Mouse (Mus musculus): Measurements from ENCODE around the gene Taar7f.
"Not testable (repeated sequence)": the region's sequence is repeated elsewhere in the genome, so short reads cannot be mapped to it uniquely, and the experiment has no call there.

Taar7f gene

DNA sequence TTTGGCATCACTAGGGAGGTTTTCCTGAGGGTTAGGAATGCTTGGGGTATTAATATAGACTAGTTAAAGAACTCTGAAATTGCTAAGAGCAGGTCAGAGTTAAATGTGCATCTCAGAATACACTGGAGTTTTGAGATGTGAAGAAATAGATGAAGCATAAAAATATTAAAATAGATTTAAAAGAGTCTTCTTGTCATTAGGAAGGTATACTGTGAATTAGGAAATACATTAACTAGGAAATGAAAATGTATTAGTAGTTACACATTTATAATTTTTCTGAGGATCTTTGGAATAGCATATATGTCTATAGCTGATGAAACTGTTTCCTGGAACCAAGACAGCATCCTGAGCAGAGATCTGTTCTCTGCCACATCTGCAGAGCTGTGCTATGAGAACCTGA, at the start of gene Taar7f:
Gene Taar7f (plus strand): TSS at position 301 of the 400 bp plus-strand sequence.
- DNase-seq: no peak

DNA sequence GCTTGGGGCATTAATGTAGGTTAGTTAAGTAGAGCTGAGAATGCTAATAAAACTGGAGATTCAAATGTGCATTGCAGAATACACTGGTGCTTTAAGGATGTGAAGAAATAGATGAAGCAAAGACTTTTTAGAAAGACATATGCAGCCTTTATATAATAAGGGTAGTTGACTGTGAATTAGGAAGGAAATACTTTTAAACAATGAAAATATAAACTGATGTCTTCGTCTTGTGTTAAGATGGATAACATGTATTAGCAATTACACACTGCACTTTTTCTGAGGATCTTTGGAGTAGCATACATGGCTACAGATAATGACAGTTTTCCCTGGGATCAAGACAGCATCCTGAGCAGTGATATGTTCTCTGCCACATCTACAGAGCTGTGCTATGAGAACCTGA, 49.7 kb upstream of the Taar7f start, which contains the start of gene Taar7b:
Gene Taar7b (plus strand): TSS at position 301 of the 400 bp plus-strand sequence.
- DNase-seq: no peak

DNA sequence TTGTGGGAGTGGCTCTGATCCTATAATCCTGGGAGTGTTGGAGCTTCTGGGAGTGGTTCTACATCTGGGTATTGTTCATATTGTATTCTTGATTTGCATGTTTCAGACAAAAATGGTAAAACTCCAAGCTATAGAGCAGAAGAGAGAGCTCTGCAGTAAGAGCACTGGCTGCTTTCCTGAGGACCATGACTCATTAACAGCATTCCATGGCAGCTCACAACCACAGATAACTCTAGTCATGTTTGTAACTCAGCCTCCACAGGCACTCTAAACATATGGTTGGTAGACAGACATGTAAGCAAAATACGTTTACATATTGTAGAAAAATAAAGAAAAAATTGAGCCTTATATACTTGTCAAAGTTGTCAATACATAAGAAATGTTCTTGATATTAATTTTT, 42.9 kb upstream of the Taar7f start:
- DNase-seq: no peak

DNA sequence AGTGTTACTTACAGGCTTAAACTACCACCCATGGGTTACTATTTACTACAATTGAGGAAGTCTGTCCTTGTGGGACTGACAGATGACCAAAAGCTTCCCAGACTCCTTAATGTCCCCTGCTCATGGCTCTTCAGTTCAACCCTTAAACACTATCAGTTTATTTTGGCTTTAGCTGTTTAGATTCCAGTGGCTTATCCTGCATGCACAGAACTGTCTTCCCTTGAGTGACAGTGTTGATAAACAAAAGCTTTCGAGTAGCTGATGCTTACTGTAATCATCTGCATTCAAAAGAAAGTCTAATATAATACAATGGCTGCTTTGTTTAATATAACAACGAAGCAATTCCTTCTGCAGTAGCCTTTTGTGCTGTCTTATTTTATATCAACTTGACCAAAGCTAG, 42.3 kb upstream of the Taar7f start:
- no peak for DNase-seq

DNA sequence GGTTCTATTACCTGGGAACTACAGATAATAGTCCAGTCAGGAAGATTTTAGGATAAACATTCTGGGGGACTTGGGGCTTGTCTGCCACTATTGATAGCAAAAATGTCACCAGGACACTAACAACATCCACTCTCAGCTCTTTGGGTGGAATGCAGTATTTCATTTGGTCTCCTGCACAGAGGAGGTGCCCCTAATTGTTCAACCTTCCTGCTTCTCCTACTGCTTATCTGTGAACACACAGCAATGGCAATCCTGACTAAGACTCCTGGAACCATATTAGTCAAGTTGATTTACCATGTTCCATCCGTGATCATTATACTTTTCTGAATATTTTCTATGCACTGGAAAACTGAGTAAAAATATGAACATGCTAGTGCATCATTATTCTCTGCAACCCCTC, 41.2 kb upstream of the Taar7f start:
- DNase-seq: no peak

DNA sequence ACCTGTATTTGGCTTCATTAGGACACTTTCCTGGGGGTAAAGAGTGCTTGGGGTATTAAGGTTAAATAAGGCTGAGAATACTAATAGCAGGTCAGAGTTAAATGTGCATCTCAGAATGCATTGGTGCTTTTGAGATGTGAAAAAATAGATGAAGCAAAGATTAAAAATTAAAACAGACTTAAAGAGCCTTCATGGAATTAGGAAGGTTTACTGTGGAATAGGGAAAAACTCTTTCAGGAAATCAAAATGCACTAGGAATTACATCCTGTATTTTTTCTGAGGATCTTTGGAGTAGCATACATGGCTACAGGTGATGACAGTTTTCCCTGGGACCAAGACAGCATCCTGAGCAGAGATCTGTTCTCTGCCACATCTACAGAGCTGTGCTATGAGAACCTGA, 22.4 kb upstream of the Taar7f start, which contains the start of gene Taar7d:
Gene Taar7d (plus strand): TSS at position 301 of the 400 bp plus-strand sequence.
- no peak for DNase-seq

DNA sequence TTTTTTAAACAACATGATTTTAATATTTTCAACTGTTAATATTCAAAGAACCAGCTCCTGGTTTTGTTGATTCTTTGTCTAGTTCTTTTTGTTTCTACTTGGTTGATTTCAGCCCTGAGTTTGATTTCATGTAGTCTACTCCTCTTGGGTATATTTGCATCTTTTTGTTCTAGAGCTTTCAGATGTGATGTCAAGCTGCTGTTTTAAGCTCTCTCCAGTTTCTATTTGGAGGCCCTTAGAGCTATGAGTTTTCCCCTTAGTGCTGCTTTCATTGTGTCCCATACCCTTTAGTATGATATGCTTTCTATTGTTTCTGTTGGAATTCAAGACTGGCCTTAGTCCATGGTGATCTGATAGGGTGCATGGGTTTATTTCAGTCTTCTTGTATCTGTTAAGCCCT, 18.0 kb upstream of the Taar7f start:
- no peak for DNase-seq

DNA sequence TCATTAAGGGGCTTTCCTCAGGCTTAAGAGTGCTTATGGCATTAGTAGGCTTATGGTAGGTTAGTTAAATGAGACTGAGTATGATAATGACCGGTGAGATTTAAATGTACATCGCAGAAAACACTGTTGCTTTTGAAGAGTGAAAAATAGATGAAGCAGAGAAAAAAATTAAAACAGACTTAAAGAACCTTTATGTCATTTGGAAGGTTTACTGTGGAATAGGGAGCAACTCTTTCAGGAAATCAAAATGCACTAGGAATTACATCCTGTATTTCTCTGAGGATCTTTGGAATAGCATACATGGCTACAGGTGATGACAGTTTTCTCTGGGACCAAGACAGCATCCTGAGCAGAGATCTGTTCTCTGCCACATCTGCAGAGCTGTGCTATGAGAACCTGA, 12.0 kb upstream of the Taar7f start, which contains the start of gene Taar7e:
Gene Taar7e (plus strand): TSS at position 301 of the 400 bp plus-strand sequence.
- no peak for DNase-seq

DNA sequence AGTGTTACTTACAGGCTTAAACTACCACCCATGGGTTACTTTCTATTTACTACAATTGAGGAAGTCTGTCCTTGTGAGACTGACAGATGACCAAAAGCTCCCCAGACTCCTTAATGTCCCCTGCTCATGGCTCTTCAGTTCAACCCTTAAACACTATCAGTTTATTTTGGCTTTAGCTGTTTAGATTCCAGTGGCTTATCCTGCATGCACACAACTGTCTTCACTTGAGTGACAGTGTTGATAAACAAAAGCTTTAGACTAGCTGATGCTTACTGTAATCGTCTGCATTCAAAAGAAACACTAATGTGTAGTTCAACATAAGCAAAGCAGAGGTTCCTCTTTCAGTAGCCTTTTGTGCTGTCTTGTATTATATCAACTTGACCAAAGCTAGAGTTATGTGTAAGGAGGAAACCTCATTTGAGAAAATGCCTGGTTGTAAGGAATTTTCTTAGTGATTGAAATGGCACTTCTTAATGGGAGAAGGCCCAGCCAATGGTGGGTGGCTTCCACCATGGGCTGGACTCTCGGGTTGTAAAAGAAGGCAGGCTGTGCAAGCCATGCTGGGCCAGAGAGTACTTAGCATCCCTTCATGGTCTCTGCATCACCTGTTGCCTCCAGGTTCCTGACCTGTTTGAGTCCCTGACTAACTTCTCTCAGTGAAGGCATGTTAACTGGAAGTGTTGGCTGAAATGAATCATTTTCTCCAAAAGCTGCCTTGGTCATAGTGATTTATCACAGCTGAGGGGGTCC, 9.0 kb upstream of the Taar7f start:
- DNase-seq: no peak

DNA sequence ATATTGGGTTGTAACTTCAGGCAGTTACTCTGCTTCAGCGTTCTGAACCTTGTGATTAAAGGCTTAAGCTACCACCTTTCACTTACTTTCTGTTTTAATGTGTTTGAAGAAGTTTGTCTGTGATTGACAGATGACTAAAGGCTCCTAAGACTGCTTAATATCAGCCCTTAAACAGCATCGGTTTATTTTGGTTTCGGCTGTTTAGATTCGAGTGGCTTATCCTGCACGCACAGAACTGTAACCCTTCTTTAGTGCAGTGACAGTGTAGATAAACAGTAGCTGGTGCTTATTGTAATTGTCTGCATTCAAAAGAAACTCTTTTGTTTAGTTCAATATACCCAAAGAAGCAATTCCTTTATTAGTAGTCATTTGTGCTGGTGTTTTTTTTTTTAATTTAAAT, 2.7 kb downstream of the Taar7f start:
- DNase-seq: no peak

DNA sequence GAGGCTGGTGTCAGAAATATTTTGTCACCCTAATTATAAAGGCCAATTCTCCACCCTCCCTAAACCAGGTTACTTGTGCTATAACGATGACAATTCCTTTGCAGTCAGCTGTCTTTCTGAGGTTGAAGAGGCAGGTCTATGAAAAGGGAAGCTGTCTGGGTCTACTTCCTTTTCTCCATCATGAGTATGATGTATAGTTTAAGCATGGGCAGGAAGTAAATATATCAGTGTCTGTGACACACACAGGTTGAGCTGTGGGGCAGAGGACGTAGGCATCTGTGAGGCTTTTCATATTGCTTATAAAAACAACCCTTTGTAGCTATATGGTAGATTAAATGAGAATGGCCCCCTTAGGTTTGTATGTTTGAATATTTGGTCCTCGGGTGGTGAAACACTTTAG, 9.7 kb downstream of the Taar7f start:
- DNase-seq: no peak

DNA sequence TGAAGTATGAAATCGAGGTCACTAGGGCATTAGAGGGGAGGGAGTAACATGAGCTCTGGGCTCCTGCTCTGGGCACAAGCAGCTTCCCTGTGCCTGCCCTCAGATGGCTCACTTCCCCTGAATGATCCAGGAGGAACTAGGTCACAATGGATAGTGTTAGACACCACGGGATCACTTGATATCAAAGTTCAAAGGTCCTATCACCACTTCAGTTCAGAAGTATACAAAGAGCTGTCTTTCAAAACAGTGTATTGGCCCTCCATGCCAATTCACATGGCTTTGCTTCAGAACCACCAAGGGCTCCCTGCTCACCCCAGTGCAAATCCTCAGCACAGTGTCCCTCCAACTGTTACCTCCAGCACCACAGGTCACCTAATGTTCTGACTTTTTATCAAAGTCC, 25.4 kb downstream of the Taar7f start:
- DNase-seq: not testable (repeated sequence)

DNA sequence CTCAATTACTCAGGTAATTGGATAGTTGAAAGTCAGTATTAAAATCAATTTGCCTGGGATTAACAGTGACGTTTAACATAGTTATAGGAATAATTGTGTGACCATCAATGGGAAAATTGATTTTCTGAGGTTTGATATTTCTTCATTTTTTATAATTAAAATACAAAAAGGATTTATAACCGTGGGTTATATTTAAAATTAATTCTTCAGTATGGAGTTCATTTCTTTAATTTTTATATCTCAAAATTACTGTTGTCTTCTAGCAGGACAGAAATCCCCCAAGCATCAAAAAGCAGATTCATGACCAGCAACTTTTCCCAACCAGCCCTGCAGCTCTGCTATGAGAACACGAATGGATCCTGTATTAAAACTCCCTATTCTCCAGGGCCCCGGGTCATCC, 26.9 kb downstream of the Taar7f start, which contains the start of gene Taar8a:
Gene Taar8a (plus strand): TSS at position 301 of the 400 bp plus-strand sequence.
- DNase-seq: not testable (repeated sequence)

DNA sequence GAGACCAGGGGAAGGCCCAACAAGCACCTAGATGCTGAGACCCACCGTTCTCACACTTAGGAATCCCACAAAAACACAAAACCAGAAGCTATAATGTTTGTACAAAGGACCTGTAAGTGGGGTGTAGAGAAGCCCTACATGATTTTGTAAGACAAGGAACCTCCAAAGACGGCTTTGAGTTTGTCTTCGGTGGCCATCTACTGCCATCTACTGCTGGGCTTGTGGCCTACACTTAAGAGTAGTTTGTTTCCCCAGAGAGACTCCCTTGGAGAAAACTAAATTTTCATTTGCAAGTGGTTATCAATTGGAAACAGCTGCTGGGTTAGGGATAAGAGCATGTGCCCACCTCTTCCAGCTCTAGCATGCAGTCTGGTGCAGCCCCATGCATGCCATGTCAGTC, 30.9 kb downstream of the Taar7f start:
- DNase-seq: no peak

DNA sequence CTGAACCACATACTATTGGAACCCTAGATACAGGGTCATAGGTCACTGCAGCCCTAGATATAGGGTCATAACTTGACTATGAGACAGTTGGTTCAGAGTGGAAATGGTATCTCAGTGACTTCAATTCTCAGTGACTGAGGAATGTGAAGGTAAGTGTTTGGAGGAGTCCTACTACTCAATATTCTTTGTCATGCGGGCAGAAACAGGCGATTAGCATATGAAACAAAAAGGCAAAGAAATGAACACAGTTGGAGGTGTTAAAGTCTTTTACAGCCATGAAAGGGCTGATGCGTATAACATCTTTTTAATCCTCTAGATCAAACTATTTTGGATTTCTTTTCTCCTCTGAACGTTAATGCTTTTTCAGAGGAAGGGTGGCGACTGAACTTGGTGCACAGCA, 36.6 kb downstream of the Taar7f start:
- no peak for DNase-seq

DNA sequence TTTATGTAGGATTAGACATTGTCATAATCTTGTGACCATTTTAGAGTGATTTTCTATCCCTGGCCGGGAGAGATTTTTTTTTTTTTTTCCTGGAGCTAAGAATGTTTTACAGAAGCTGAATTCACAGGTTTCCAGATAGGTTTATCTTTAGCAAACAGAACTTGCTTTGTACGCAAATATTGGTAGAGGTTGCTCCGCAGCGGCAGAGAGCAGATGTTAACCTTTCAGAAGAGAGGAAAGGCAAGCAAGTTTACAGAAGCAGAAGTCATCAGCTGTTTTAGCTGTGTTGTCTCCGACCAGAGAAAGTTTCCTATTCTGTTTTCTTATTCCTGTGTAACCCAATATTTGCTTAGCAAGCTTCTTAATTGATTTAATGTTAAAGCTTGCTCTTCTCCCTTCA, 37.2 kb downstream of the Taar7f start:
- DNase-seq: no peak

DNA sequence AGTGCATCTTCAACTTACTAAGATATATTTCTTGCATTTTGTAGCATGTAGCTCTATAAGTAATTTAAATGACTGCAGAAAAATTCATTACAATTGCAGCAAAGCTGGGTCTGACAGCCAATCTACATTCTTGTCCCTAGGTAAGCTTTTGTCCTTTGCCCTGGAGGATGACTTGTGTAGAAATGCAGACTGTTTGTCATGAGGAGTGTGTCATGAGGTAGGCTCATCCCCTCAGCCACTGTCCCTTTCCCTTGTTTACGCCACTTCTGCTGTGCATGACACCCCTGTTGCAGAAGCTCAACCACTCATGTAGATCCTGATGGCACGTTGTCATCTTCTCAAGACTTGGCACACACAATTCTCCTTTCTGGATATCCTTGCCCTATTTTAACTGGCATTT, 37.9 kb downstream of the Taar7f start:
- no peak for DNase-seq

DNA sequence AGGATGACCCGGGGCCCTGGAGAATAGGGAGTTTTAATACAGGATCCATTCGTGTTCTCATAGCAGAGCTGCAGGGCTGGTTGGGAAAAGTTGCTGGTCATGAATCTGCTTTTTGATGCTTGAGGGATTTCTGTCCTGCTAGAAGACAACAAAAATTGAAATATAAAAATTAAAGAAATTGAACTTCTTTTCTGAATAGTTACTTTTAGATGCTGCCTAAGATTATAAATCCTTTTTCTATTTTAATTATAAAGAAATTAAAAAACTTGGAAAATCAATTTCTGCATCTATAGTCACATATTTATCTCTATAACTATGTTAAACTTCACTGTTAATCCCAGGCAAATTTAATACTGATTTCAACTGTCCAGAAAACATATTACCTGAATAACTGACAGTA, 42.9 kb downstream of the Taar7f start, which contains the start of gene Taar8b:
Gene Taar8b (minus strand): TSS at position 101 of the 400 bp plus-strand sequence.
- DNase-seq: no peak

DNA sequence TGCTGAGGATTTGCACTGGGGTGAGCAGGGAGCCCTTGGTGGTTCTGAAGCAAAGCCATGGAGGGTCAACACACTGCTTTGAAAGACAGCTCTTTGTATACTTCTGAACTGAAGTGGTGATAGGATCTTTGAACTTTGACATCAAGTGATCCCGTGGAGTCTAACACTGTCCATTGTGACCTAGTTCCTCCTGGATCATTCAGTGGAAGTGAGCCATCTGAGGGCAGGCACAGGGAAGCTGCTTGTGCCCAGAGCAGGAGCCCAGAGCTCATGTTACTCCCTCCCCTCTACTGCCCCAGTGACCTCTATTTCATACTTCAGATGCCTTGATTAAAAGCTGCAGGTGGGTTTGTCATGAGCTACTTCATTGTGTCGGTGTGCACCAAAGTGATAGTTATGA, 47.7 kb downstream of the Taar7f start:
- DNase-seq: not testable (repeated sequence)

Measured in cerebellum, adult 11-12 months (tissue).